Mouse (Mus musculus) midbrain, embryonic 14.5 days (tissue): Measurements from ENCODE around the gene Sacm1l. TPM values are rescaled to one million over a fixed set of nuclear protein-coding genes. Genes with fewer than 3 reads are reported as not detected.

ENCODE experiments used
- ATAC-seq: fragments of 200-750 bp; cut with Nextera tagmentation; 2 replicates; pipeline ENCODE4 v1.8.0; 2017; ENCODE audit warnings: moderate number of reproducible peaks, moderate library complexity; ENCODE audit not compliant: low FRiP score, low TSS enrichment
- DNase-seq: peaks from one replicate; pipeline ENCODE4 v3.0.0-alpha.2; 2015
- H3K27ac ChIP-seq: fragments of 300-500 bp; sonication (generic); replicated peaks from 2 replicates; pipeline ENCODE4 v1.5.1; 2014; ENCODE audit warnings: mild to moderate bottlenecking, low read depth, low read length, moderate library complexity
- H3K27me3 ChIP-seq: fragments of 300-500 bp; sonication (generic); 2 replicates; pipeline ENCODE4 v1.6.1; 2014; ENCODE audit warnings: low read length, control low read depth, mixed read lengths; ENCODE audit not compliant: control insufficient read depth, insufficient read depth
- H3K36me3 ChIP-seq: fragments of 300-500 bp; sonication (generic); 2 replicates; pipeline ENCODE4 v1.6.1; 2014; ENCODE audit warnings: low read length, control low read depth; ENCODE audit not compliant: control insufficient read depth, insufficient read depth
- H3K4me1 ChIP-seq: fragments of 300-500 bp; sonication (generic); 2 replicates; pipeline ENCODE4 v1.6.1; 2014; ENCODE audit warnings: mild to moderate bottlenecking, antibody characterized with exemption, low read length, control low read depth; ENCODE audit not compliant: control insufficient read depth, insufficient read depth
- H3K4me2 ChIP-seq: fragments of 300-500 bp; sonication (generic); 2 replicates; pipeline ENCODE4 v1.6.1; 2014; ENCODE audit warnings: mild to moderate bottlenecking, low read length, moderate library complexity
- H3K4me3 ChIP-seq: fragments of 300-500 bp; sonication (generic); replicated peaks from 2 replicates; pipeline ENCODE4 v1.5.1; 2014; ENCODE audit warnings: low read depth, low read length
- H3K9ac ChIP-seq: fragments of 300-500 bp; sonication (generic); replicated peaks from 2 replicates; pipeline ENCODE4 v1.6.1; 2014; ENCODE audit warnings: mild to moderate bottlenecking, low read length, moderate library complexity
- H3K9me3 ChIP-seq: fragments of 300-500 bp; sonication (generic); 2 replicates; pipeline ENCODE4 v1.6.1; 2016; ENCODE audit warnings: low read length, control low read depth, mixed read lengths; ENCODE audit not compliant: control insufficient read depth
- WGBS: fragments of 180-500 bp; shearing (Covaris S2); extraction: QIAGEN DNeasy Blood & Tissue Kit; methylation state at CpG from one replicate; pipeline ENCODE4 v1.1.7; 2014; 5-methylcytosine and 5-hydroxymethylcytosine counted together
- polyA plus RNA-seq: library from polyadenylated mRNA; unstranded; fragments of >200 nt; fragmentation: Nextera tagmentation; extraction: Ambion mirVana; gene quantifications from 2 replicates; pipeline ENCODE4 v1.2.1, GENCODE M21; 2014

Gene Sacm1l
- polyA plus RNA-seq, 1 experiment from 2014 or later = 57.0 TPM

- DNase-seq (peak; percentile 83), ATAC-seq (0 out of 2 replicates have a peak, but pooled peaks have one; percentile 57)
- no peaks in the 10 kb centered on the region for H3K9me3 ChIP-seq
- H3K4me2 ChIP-seq = no peak overlapping the region
- no peaks in the 10 kb centered on the region for H3K27me3 ChIP-seq
- no peaks in the 10 kb centered on the region for H3K4me1 ChIP-seq
- 13% methylated on average over 2 of the region's 2 CpGs for WGBS
- no peak overlapping the region for H3K27ac ChIP-seq
- no peak overlapping the region for H3K4me3 ChIP-seq
- H3K36me3 ChIP-seq = no peaks in the 10 kb centered on the region
- H3K9ac ChIP-seq = no peak overlapping the region
Measured at GRCm38 (mm10) chr9:123504325-123504724, 25.2 kb upstream of the Sacm1l start.

- Histone ChIP-seq H3K4me2 (no peak overlapping the region), H3K36me3 (no peaks in the 10 kb centered on the region), H3K4me3 (no peak overlapping the region), H3K27me3 (no peaks in the 10 kb centered on the region), H3K9ac (no peak overlapping the region), H3K9me3 (no peaks in the 10 kb centered on the region), H3K4me1 (no peaks in the 10 kb centered on the region), H3K27ac (no peak overlapping the region)
- ATAC-seq (no peak), DNase-seq (no peak)
- WGBS = 94% methylated on average over 1 of the region's 1 CpGs
Measured at GRCm38 (mm10) chr9:123505598-123505997, 24.0 kb upstream of the Sacm1l start.

DNA sequence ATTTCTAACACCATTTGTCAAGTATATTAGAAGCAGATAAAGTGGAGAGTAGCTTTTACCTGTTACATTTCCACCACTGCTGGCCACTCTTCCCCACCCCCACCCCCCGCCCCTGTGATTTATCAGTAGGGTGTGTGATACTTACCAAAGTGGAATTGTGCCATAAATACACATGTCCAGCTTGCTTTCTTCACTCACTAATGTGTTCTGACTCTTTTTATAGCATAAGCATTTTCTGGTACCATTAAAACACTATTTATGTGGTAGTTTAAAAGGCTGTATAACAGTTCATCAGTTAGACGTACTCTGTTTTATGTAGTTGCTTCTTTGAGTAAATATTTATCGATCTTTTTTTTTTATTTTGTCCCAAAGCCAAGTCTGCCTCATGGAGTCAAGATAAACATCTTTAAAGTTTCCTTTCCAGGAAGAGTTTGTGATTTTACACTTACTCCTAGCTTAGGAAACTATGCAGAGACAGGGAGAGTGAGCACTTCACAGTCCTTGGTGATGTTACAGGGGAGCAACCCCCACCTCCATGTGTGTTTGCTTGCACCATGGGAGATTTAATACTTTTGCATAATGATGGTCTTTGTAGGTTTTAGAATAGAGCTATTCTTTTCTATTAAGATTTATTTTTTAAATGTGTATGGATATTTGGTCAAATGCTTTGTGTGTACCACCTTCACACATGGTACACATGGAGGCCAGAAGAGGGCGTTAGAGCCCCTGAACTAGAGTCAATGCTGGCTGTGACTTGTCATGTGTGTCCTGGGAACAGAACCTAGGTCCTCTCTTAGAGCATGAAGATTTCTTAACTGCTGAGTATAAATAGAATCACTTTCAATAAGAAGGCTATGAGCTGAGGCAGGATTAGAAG, 23.1 kb upstream of the Sacm1l start:
- 87% methylated on average over 4 of the region's 4 CpGs for WGBS
- no peak overlapping the region for H3K9ac ChIP-seq

GRCm38 (mm10) chr9:123507380-123507779, 22.2 kb upstream of the Sacm1l start:
- Histone ChIP-seq H3K4me1 (no peaks in the 10 kb centered on the region), H3K4me3 (no peak overlapping the region), H3K4me2 (no peak overlapping the region), H3K27ac (no peak overlapping the region), H3K9me3 (no peaks in the 10 kb centered on the region), H3K36me3 (0 out of 2 replicates have a peak, but pooled peaks cover 6% of the 10 kb centered on the region), H3K9ac (no peak overlapping the region), H3K27me3 (no peaks in the 10 kb centered on the region)
- DNase-seq = no peak
- WGBS = 88% methylated on average over 2 of the region's 2 CpGs
- ATAC-seq = no peak

More for the DNA sequence above, 23.1 kb upstream of the Sacm1l start:
- Histone ChIP-seq H3K9me3 (no peaks in the 10 kb centered on the region), H3K4me1 (no peaks in the 10 kb centered on the region), H3K4me3 (no peak overlapping the region), H3K27me3 (no peaks in the 10 kb centered on the region), H3K4me2 (no peak overlapping the region), H3K27ac (no peak overlapping the region), H3K36me3 (0 out of 2 replicates have a peak, but pooled peaks cover 6% of the 10 kb centered on the region)
- no peak for DNase-seq
- no peak for ATAC-seq

GRCm38 (mm10) chr9:123508986-123509385, 20.6 kb upstream of the Sacm1l start:
- Histone ChIP-seq H3K36me3 (0 out of 2 replicates have a peak, but pooled peaks cover 6% of the 10 kb centered on the region), H3K4me2 (no peak overlapping the region), H3K27ac (no peak overlapping the region), H3K9me3 (no peaks in the 10 kb centered on the region), H3K4me1 (no peaks in the 10 kb centered on the region), H3K27me3 (no peaks in the 10 kb centered on the region), H3K9ac (no peak overlapping the region), H3K4me3 (no peak overlapping the region)
- ATAC-seq = no peak
- 88% methylated on average over 2 of the region's 2 CpGs for WGBS
- DNase-seq = no peak

- Histone ChIP-seq H3K4me1 (no peaks in the 10 kb centered on the region), H3K4me3 (no peak overlapping the region), H3K9ac (no peak overlapping the region), H3K27me3 (no peaks in the 10 kb centered on the region), H3K4me2 (no peak overlapping the region), H3K27ac (peak overlapping the region; percentile 53), H3K9me3 (no peaks in the 10 kb centered on the region), H3K36me3 (0 out of 2 replicates have a peak, but pooled peaks cover 6% of the 10 kb centered on the region)
- DNase-seq (peak; percentile 71), ATAC-seq (no peak; the same call in 1 of the 2 replicates)
- 79% methylated on average over 8 of the region's 8 CpGs for WGBS
Measured at GRCm38 (mm10) chr9:123509638-123510604, 19.6 kb upstream of the Sacm1l start.

GRCm38 (mm10) chr9:123510926-123511325, 18.6 kb upstream of the Sacm1l start:
- Histone ChIP-seq H3K36me3 (0 out of 2 replicates have a peak, but pooled peaks cover 6% of the 10 kb centered on the region), H3K9ac (no peak overlapping the region), H3K4me1 (no peaks in the 10 kb centered on the region), H3K4me3 (no peak overlapping the region), H3K27ac (no peak overlapping the region), H3K27me3 (no peaks in the 10 kb centered on the region), H3K4me2 (no peak overlapping the region), H3K9me3 (no peaks in the 10 kb centered on the region)
- 96% methylated on average over 5 of the region's 5 CpGs for WGBS
- no peak for DNase-seq
- ATAC-seq = no peak

- H3K9me3 ChIP-seq = no peaks in the 10 kb centered on the region
Measured at GRCm38 (mm10) chr9:123512482-123512881, 17.1 kb upstream of the Sacm1l start.

More at GRCm38 (mm10) chr9:123512482-123512881, 17.1 kb upstream of the Sacm1l start:
- ATAC-seq (no peak), DNase-seq (no peak)
- Histone ChIP-seq H3K27me3 (no peaks in the 10 kb centered on the region), H3K9ac (no peak overlapping the region), H3K4me3 (no peak overlapping the region), H3K27ac (no peak overlapping the region), H3K4me1 (no peaks in the 10 kb centered on the region), H3K4me2 (no peak overlapping the region), H3K36me3 (peaks cover 15% of the 10 kb centered on the region; the same call in 1 of the 2 replicates)
- 95% methylated on average over 2 of the region's 2 CpGs for WGBS
